Mouse (Mus musculus): Measurements from ENCODE around the gene Kif18b.

Kif18b gene

DNA sequence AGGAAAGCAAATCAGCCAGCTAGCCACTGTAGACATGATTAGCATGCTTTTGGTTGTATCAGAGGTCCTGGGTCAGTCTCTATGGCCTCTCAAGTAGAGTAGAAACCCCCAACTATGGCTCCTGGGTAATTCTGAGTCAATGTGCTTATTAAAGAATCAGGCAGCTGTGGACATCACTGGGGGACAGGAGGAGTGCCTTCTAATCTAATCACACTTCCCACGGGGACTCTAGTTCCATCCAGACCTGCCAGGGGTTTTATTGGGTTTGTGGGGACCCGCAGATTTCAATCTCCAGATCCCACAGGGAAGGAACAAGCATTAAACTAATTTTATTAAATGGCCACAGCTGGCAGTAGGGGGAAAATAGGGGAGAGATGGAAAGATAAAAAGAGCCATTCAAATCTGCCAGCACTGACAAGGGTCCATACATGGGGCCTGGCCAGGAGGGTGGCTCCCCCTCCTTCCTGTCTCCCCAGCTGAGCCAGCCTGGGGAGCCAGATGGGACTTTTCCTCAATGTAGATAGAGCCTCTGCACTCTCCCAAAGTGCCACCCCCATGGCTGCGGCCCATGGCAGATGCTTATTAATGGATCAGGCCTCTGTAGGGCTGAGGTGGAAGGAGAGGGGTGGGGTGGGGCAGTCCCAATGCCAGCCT, 12.7 kb upstream of the Kif18b start:
- no peak for DNase-seq (ENCODE audit: low spot score)

DNA sequence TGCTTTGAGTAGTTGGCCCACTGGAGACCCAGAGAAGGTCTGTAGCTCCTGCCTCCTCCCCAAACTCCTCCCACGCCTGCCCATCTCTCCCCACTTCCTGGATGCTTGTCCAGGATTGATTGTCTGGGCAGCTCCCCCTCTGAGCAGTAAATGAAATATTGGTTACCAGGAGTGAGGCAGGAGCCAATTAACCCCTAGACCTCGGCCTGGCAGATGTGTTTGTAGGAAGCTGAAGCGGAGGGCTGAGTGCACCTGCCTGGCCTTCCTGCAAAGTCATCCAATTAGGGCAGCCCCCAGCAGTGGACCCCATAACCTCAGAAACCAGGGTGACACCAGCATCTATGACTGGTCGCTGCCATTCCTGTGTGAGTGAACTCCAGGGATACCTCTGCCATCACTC, 11.3 kb upstream of the Kif18b start:
- DNase-seq (ENCODE audit: low spot score), result no peak

DNA sequence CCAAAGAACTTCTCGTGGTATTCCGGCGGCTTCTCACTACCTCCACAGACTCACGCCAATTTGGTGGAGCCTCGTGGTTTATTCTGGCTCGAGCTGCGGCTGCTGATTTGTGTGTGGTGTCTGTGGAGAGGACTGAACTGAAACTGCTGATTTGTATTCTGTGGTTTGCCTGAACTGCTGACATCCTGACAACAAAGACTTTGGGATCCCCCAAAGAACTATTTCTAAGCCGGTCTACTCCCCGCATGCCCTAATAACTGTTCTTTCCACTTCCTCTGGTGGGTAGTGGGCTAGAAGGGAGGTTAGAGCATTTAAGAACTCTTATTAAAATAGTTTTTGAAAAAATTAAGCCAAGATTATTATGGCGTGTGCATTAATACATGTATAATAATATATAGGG, 5.7 kb upstream of the Kif18b start:
- DNase-seq (ENCODE audit: low spot score), result no peak

DNA sequence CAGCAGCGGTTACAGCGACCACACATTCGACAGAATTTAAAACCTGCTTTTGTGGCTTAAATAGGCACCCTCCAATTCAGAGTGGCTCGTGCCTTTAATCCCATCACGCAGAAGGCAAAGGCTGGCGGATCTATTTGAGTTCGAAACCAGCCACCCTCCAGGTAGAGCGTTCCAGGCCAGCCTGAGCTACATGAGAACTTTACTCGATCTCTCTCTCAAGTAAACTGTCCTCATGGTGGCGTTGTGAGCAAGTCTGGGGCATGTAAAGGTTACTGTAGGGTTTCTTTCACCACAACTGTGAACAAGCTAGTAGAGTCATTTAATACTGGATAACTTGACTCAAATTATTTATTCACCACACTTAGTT, 410 bp upstream of the Kif18b start:
- no peak for DNase-seq (ENCODE audit: low spot score)

DNA sequence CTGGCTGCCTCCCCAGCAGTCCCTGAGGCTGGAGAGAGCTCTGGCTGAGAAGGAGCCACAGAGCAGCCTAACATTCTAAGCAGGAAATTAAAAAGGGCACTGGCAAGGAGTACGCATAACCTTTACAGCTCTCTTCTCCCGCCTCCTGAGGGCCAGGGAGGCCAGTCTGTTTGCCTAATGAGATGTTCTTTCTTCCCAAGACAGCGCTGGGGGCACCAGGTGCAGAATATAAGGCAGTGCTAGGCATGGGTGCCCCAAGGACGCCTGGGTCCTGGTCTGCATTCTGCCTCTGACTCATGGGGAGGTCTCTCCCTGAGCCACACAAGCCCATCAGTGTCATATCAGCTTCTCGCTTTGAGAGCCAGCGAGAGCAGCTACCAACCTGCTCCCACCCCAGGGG, 3.4 kb downstream of the Kif18b start:
- DNase-seq (ENCODE audit: low spot score), result no peak

DNA sequence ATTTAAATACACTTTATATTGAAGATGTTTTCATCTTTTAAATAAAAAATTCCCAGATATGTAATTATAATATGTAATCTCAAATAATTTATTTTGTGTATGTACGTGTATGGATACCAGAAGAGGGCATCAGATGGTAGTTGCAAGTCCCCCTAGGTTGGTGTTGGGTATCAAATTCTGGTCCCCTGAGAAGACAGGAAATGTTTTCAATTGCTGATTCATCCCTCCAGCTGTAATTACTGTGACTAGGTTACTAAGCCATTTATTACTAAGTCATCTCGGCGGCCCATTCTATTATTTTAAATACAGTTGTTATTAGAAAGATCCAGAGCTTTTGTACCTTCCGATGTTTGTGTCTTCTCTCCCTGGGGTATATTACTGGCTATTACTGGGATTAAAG, 6.8 kb downstream of the Kif18b start:
- DNase-seq (ENCODE audit: low spot score), result no peak

DNA sequence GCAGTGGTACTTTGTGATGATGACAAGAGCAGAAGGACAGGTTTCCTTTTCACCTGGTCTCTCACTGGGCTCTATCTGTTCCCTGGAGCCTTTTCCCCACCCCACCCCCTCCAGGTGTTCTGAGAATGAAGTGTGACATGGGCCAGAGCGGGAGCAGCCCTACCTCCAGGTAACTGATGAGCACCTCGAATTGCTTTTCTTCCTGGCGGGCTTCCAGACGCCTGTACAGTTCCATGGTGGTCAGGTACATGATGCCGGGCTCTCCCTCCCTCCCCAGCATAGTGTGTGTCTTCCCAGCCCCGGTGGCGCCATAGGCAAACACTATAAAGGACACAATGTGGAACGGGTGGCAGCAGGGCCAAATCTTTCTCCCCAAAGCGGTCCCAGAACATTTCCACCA, 9.5 kb downstream of the Kif18b start:
- DNase-seq (ENCODE audit: low spot score), result no peak

DNA sequence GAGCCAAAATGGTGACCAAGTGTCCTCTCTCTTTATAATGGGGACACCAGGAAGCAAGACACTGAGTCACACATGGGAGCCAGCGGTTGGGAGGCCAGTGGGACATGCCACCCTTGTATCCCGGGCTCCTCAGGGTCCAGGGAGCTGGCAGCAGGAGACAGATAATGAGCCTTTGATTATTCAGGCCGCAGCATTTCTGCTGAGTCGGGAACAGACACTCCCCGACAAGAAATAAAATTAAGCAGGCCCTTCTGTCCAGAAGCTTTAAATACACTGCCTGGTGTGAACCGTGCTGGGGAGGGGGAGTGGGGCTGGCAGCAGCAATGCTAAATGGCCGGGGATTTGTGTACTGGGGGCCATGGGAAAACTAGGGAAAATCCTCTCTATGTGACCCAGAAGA, 13.5 kb downstream of the Kif18b start:
- DNase-seq (ENCODE audit: low spot score), result no peak

DNA sequence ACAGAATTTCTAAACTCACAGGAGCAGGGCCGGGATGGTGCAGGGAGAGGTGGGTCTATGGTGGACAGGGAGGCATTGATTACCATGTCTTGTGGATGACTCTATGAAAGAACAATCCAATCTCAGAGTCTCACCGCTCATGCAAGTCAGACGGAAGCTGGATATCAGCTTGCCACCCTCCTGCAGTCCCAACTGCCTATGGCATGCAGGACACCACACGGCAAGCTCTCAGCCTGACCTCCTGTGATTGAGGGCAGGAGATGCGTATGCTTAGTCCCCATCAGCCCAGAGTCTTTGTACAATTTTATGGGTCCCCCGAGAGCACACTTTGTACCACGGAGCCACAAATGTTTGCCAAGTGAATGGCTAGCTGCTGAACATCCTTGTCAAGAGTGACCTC, 21.3 kb downstream of the Kif18b start:
- no peak for DNase-seq (ENCODE audit: low spot score)

DNA sequence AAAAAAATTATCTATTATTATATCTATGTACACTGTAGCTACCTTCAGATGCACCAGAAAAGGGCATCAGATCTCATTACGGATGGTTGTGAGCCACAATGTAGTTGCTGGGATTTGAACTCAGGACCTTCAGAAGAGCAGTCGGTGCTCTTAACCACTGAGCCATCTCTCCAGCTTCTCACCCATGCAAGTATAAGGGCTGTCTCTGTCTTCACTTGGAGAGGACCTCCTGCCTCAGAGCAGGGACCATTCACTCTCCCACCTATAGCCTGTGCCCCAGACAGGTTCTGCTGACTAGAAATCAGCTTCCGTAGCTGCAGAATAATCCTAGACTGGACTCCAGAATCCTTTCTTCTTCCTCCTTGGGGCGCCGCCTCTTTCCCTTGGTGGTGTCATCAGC, 22.8 kb downstream of the Kif18b start:
- no peak for DNase-seq (ENCODE audit: low spot score)

DNA sequence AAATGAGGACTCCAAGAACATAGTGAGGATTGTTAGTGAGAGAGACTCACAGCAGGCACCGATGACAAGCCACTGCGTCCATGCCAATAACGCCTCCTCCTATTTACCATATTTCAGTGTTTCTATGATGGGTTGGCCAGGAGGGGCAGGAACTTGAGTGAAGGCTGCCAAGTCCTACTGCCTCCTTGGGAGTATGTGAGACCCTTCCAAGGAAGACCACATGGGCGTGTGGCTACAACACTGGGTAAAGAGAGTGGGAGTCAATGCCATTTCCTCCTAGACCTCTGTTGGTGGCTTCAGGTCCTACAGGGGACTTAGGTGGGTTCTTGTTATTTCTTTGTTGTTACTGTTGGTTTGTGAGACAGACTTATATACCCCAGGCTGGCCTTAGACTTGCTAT, 23.7 kb downstream of the Kif18b start:
- no peak for DNase-seq (ENCODE audit: low spot score)

DNA sequence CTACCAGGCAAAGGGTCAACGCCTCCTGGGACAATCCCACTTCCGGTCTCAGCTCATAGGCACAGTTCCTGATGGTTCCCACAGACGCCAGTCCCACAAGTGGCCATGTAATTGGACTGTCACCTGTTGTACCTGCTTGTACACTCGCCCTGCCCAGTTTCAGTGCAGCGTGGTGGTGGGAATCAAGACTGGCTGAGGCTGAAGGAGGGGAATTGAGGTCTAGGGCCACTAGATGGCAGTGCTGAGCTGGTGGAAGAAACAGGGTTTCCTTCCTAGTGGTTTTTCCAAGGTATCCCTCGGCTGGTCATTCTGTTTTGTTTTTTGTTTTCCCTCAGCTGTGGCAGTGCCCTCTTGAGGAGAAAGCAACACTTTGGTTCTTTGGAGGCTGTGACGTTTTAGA, 24.2 kb downstream of the Kif18b start, which contains the start of gene Gfap:
Gfap (minus strand) TSS at position 150 of the 400 bp plus-strand sequence.
- DNase-seq (ENCODE audit: low spot score), result peak; percentile 80

DNA sequence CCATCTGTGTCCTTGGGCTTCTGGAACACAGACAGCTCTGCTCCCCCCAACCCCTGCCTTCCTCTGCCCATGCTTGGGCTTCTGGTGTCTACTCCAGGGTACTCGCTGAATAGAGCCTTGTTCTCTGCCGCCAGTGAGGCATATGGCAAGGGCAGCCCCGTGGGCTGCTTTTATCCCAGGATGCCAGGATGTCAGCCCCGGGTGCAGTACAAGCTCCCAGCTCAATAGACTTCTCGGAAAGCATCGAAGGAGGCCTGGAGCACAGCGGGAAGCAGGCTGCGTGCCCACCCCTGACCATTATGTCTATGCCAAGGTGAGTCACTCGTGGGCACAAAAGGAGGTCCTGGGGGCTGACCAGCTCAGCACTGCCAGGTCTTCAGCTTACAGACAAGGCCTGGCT, 26.5 kb downstream of the Kif18b start:
- peak; percentile 58 for DNase-seq (ENCODE audit: low spot score)

DNA sequence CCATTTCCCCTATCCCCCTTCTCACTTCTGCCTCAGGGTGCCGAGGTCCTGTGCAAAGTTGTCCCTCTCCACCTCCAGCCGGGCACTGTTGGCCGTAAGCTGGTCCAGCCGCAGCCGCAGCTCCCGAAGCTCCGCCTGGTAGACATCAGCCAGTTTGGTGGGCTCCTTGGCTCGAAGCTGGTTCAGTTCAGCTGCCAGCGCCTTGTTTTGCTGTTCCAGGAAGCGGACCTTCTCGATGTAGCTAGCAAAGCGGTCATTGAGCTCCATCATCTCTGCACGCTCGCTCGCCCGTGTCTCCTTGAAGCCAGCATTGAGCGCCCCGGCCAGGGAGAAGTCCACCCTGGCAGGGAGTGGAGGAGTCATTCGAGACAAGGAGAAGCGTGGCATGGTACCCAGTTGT, 28.3 kb downstream of the Kif18b start:
- no peak for DNase-seq (ENCODE audit: low spot score)

DNA sequence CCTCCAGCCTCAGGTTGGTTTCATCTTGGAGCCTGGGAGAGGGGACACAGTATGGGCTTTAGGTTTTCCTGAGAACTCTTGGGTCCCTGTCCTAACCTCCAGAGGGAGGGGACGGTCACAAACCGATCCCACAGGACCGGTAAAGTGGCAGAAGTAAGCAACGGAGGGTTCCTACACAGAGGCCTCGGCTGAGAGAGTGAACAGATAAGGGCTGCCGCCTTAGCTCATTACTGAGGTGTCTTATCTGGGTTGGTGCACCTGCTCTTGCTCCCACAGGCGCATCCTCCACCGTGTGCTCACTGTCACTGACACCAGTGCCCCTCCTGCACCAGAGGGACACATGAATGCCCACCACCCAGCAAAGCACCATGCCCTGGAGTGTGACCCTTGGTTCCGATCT, 29.1 kb downstream of the Kif18b start:
- no peak for DNase-seq (ENCODE audit: low spot score)

DNA sequence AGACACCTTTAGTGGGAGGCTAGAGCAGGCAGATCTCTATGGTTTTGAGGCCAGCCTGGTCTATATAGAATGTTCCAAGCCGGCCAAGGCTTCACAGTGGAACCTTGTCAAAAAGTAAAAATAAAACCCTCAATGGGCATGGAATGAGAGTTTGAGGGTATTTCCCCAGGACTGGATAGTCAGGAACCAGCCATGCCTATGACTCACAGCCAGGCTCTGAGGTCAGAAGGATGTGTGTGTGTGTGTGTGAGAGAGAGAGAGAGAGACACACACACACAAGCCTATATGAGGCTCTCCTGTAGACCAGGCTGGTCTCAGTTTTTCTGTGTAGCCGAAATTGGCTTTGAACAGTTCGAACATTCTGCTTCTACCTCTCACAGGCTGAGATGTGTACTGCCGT, 30.2 kb downstream of the Kif18b start:
- DNase-seq (ENCODE audit: low spot score), result no peak

DNA sequence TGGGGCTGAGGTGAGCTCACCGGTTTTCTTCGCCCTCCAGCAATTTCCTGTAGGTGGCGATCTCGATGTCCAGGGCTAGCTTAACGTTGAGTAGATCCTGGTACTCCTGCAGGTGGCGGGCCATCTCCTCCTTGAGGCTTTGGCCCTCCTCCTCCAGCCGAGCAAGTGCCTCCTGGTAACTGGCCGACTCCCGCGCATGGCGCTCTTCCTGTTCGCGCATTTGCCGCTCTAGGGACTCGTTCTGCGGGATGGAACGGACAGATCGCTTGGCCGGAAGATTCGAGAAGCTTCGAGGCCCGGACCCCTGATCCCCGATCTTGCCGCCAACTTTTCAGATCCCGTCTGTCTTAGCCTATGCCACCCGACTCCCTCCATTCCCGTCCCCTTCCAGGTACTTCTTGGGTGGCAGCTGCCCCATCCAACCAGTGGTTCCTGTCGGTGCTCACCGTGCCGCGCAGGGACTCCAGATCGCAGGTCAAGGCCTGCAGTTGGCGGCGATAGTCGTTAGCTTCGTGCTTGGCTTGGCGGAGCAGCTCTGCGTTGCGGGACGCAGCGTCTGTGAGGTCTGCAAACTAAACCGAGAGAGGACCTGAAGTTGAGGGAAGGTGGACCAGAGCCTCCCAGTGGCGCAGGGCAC, 31.8 kb downstream of the Kif18b start:
- DNase-seq (ENCODE audit: low spot score), result peak; percentile 47

DNA sequence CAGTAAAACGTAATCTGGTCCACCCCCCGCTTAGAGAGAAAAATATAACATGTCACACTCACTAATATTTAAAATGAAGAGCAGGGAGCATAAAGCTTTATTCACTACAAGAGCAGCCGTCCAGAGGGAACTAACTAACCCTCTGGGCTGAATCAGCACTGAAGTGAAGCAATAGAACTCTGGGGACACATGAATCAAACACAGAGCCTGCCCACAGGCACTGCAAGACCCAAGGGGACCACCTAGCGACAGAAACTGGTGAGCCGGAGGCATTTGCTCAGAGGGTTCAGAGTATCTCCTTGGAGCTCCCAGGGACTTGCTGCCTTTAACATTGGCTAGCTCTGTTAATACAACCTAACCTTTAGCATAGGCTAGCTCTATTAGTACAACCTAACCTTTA, 34.8 kb downstream of the Kif18b start:
- DNase-seq (ENCODE audit: low spot score), result no peak

DNA sequence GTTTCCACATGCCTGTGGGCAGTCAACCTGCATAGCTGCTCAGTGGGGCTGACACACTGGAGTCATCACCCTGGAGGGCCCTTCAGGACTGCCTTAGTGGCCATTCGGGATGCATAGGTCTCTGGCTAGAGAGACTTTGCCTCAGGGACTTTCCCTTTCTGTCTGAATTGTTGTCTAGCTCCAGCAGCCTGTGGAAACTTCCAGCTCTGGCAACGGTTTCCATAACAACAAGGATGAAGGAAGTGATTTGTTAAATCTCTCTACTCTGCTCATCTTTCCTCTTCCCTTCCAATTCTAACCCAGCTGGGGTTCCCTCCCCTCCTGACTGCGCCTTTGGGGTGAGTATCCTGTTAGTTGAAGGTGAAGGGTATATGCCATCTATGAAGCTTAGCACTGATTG, 36.8 kb downstream of the Kif18b start:
- peak; percentile 50 for DNase-seq (ENCODE audit: low spot score)

DNA sequence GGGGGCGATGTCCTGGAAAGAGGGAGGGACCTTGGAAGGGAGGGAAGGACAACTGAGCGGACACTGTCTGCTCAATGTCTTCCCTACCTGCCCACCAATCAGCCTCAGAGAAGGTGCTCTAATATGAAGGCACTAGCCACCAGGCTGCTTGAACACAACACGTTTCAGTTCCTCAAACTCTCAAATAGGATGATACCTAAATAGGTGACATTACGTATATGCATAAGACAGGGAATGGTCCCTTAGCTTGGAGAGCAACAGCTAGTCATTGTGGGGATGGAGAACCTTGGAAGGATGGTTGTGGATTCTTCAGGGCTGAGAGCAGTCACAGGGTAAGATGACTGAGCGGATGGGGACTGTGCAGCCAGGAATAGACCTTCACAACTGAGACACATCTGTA, 37.5 kb downstream of the Kif18b start:
- no peak for DNase-seq (ENCODE audit: low spot score)

DNA sequence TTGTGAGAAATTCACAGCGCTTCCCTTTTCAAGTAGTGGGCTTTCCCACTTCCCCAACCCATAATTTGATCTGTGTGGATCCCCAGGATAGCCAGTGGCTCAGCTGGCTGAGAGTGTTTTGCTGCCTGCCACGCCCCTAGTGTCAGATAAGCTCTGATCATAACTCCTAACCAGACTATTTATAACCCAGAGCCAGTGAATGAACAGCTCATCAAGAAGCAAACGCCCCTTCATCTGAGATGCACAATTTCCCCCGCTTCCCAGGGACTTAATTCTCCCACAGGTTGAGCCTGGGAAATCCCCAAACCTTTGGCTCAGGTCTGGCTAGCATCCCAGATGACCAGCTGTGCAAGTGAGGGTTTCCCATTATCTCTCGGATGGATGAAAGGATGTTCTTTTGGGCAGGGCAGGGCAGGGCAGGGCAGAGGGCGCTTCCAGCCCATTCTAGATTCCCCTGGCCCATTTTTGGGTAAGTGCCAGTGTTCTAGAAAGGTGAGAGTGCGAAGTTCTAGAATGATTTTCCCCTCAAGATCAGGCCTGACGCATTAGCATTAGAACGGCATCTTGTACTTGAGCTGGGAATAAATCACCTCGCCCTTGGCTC, 40.2 kb downstream of the Kif18b start, which contains the start of gene Fam187a:
Fam187a (plus strand) TSS at position 554 of the 604 bp plus-strand sequence.
- no peak for DNase-seq (ENCODE audit: low spot score)

DNA sequence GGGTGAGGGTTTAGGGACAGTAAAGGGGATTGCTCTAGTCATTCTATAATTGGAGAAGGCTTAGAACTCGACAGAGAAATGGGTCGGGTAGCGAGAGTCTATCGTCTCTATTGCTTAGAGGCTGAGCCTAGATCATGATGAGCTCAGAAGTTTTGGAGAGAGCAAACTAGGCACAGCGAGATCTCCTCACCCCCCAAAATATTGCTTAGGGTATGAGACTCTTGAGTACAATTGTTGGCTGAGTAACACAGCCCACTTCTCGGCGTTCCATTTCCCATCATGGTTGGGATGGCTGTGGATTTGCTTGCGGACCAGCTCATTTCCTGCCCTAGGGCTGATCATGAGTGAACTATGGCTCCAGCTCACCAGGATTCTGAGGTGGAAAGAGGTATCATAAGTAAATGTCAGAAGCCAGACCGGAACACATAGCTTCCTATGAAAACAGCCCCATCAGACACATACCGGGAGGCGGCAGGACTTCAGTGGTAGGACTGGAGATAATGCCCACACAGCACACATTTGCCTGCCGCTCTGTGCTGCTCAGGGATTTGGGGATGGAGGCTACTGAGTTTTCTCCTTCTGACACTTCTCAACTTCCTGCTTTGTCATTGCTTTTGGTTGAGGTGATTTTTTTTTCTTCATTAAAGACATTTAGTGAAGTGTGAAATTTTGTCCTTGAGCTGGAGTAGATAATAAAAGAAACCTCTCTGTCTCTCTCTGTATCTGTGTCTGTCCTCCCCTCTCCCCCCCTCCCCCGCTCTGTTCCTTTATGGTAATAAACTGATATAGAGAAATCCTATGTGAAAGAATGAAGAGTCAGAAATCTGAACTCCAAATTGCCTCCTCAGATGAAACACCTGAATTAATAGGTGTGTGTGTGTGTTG, 43.4 kb downstream of the Kif18b start:
- DNase-seq (ENCODE audit: low spot score), result no peak
